Mouse (Mus musculus) cerebellum, postnatal 10 days (tissue): ENCODE results near the gene Ccdc17.

Experiments
- DNase-seq, 2 experiments: peaks; one replicate each; pipeline ENCODE4 v3.0.0; 2021; ENCODE audit warnings: mixed read lengths in 2 of 2

The Ccdc17 gene

DNA sequence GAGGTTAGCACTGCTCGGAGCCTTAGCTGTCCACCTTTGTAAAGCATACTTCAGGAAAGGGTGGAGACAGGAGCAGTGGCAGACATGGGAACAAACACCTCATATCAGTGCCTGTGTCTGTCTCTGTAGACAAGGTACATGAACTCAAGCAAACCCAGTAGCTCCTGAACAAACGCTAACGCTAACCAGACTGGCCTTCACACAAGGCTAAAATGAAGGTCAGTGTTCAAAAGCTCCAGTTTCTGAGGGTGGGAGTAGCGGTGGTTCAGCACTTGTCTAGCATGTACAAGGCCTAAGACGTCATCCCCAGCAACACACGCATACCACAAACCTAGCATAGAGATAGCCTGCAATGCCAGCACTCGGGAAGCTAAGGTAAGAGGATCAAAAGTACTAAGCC lies 49.2 kb downstream of the Ccdc17 start:
- no peak for DNase-seq

GRCm38 (mm10) chr4:116649411-116649810 lies 53.0 kb downstream of the Ccdc17 start:
- no peak for DNase-seq
